Mouse (Mus musculus) limb, embryonic 14.5 days (tissue): ENCODE results near the gene Iqsec3. TPM values are rescaled to one million over a fixed set of nuclear protein-coding genes. Genes with fewer than 3 reads are reported as not detected.

Experiments
- ATAC-seq: fragments of 200-750 bp; cut with Nextera tagmentation; 2 replicates; pipeline ENCODE4 v1.8.0; 2017; ENCODE audit warnings: low read depth, moderate number of reproducible peaks, moderate TSS enrichment; ENCODE audit not compliant: low FRiP score
- DNase-seq: peaks from one replicate; pipeline ENCODE4 v3.0.0-alpha.2; 2015; ENCODE audit warnings: low spot score
- H3K27ac ChIP-seq: fragments of 300-500 bp; sonication (generic); replicated peaks from 2 replicates; pipeline ENCODE4 v1.5.1; 2014; ENCODE audit warnings: low read depth, mild to moderate bottlenecking, low read length, moderate library complexity, mixed read lengths
- H3K27me3 ChIP-seq: fragments of 300-500 bp; sonication (generic); 2 replicates; pipeline ENCODE4 v1.6.1; 2014; ENCODE audit warnings: low read length, mixed read lengths; ENCODE audit not compliant: control insufficient read depth, insufficient read depth
- H3K36me3 ChIP-seq: fragments of 300-500 bp; sonication (generic); 2 replicates; pipeline ENCODE4 v1.6.1; 2014; ENCODE audit warnings: mild to moderate bottlenecking, low read length, moderate library complexity, mixed read lengths; ENCODE audit not compliant: control insufficient read depth, insufficient read depth
- H3K4me1 ChIP-seq: fragments of 300-500 bp; sonication (generic); 2 replicates; pipeline ENCODE4 v1.6.1; 2014; ENCODE audit warnings: antibody characterized with exemption, low read length, mixed read lengths; ENCODE audit not compliant: control insufficient read depth, insufficient read depth
- H3K4me2 ChIP-seq: fragments of 300-500 bp; sonication (generic); replicated peaks from 2 replicates; pipeline ENCODE4 v1.6.1; 2014; ENCODE audit warnings: low read depth, mild to moderate bottlenecking, low read length, moderate library complexity; ENCODE audit not compliant: severe bottlenecking
- H3K4me3 ChIP-seq: fragments of 300-500 bp; sonication (generic); replicated peaks from 2 replicates; pipeline ENCODE4 v1.5.1; 2014; ENCODE audit warnings: low read length
- H3K9ac ChIP-seq: fragments of 300-500 bp; sonication (generic); 2 replicates; pipeline ENCODE4 v1.6.1; 2014; ENCODE audit warnings: mild to moderate bottlenecking, low read depth, low read length, moderate library complexity; ENCODE audit not compliant: severe bottlenecking
- H3K9me3 ChIP-seq: fragments of 300-500 bp; sonication (generic); 2 replicates; pipeline ENCODE4 v1.6.1; 2016; ENCODE audit warnings: low read length; ENCODE audit not compliant: control insufficient read depth
- POLR2A ChIP-seq: fragments of 200-500 bp; IDR thresholded peaks from 2 replicates; pipeline ENCODE4 v1.8.0; 2012; ENCODE audit warnings: inconsistent platforms, mild to moderate bottlenecking, moderate library complexity, borderline replicate concordance; ENCODE audit not compliant: insufficient read depth, insufficient read length; ENCODE audit errors: extremely low read depth
- WGBS: fragments of 180-500 bp; shearing (Covaris S2); extraction: QIAGEN DNeasy Blood & Tissue Kit; methylation state at CpG from one replicate; pipeline ENCODE4 v1.1.7; 2014; 5-methylcytosine and 5-hydroxymethylcytosine counted together
- polyA plus RNA-seq, 2 experiments: library from polyadenylated mRNA; depleted of rRNA in 1 of 2; stranded (reverse) in 1 of 2; unstranded in 1 of 2; fragments of >200 nt; fragmentation: Nextera tagmentation in 1 of 2; extraction: Ambion mirVana in 1 of 2; gene quantifications; 2 replicates each; pipeline versions ENCODE4 v1.2.1 to v1.2.3; 2012 to 2014

The Iqsec3 gene
- polyA plus RNA-seq, 2 experiments, result 0.28 to 0.55 TPM

DNA sequence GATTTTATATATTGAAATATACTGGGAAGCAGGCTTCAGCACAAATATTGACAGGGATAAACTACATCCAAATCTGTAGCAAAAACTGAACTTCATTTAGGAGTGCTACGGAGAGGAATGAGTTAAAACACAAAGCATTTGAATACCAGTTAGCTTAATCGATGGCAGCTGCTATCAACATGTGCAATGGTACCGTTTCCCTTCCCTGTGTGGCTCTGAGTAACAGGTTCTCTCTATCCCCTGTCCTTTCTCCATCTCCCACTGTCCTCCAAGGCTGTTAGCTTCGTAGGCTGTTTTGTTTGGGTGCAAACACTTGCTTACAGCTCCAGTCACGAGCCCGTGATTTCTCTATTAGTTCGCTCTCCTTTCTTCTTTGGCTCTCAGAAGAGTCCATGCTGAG lies 19.7 kb downstream of the Iqsec3 start:
- ATAC-seq, result no peak
- Histone ChIP-seq H3K9ac (no peak overlapping the region), H3K4me1 (peaks cover 7% of the 10 kb centered on the region; the same call in 1 of the 2 replicates), H3K27ac (no peak overlapping the region), H3K4me2 (no peak overlapping the region), H3K9me3 (no peaks in the 10 kb centered on the region), H3K4me3 (no peak overlapping the region), H3K27me3 (no peaks in the 10 kb centered on the region), H3K36me3 (no peaks in the 10 kb centered on the region)
- no peak for DNase-seq
- TF ChIP-seq POLR2A, result no peak
- WGBS, result 37% methylated on average over 7 of the region's 7 CpGs

DNA sequence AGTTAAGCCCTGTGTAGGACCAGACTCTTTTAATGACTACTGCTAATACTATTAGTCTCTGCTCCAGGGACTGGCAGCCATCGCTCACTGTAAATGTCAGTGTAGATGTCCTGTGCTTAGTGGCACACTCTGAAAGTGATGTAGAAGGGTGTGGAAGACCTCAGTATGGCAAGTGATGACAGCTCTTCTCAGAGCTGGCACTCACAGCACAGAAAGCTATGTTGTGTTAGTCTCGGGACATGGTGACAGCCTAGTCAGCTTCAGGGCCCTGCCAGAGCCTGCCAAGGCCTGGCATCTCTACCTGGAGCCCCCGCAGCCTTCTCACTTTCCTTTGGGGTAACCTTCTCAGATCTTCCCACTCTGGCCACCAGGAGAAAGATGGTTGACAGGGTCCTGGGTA lies 21.8 kb downstream of the Iqsec3 start:
- no peak for TF ChIP-seq POLR2A
- Histone ChIP-seq H3K9me3 (no peaks in the 10 kb centered on the region), H3K36me3 (no peaks in the 10 kb centered on the region), H3K4me1 (no peaks in the 10 kb centered on the region), H3K27ac (no peak overlapping the region), H3K9ac (no peak overlapping the region), H3K27me3 (no peaks in the 10 kb centered on the region), H3K4me3 (no peak overlapping the region), H3K4me2 (no peak overlapping the region)
- 85% methylated on average over 3 of the region's 3 CpGs for WGBS
- ATAC-seq (no peak), DNase-seq (no peak)

DNA sequence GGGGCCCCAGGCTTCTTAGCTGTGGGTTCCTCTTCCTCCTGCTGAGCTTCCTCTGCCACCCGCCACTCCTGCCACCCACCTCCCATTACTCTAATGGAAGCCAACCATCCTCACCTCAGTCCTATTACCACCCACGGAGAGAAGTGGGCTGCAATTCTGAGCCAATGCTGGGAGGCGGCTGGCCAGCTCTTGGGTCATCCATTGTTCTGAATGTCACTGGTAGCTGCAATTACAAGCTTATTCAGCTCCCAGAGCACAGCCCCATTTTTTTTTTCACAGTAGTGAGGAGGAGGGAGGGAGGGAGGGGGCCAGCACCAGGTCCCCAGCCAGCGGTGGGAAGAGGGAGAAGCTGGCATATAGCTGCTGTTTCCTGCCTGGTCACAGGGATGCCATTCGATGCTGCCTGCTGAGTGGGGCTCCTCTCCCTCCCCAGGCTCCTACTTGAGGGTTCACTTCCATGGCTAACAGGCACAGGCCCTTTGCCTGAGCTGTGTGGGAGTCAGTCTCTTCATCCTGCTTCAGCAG lies 32.7 kb downstream of the Iqsec3 start:
- H3K4me3 ChIP-seq, result no peak overlapping the region
- WGBS, result 21% methylated on average over 4 of the region's 5 CpGs
- no peak overlapping the region for H3K9ac ChIP-seq
- no peaks in the 10 kb centered on the region for H3K36me3 ChIP-seq
- no peaks in the 10 kb centered on the region for H3K27me3 ChIP-seq
- ATAC-seq (no peak), DNase-seq (no peak)
- no peak overlapping the region for H3K27ac ChIP-seq
- no peaks in the 10 kb centered on the region for H3K4me1 ChIP-seq
- no peaks in the 10 kb centered on the region for H3K9me3 ChIP-seq
- H3K4me2 ChIP-seq, result no peak overlapping the region
- no peak for TF ChIP-seq POLR2A

DNA sequence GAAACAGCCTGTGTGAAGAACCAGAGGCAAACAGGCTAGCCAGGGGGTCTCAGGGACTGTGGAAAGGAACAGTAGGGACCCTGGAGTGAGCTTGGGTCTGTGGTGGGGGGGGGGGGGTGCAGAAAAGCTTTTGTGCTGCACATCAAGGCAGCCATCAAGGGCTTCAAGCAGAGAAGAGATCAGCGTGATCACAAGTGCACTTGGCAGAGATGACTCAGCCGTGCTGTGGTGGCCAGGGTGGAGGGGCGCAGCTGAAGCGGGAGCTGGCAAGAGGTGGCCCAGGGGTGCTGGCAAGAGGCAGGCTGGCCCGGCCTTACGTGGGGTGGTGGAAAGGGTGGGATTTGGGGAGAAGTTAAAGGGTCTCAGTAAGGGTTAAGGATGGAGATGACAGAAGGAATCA lies 48.6 kb downstream of the Iqsec3 start:
- DNase-seq, result no peak
- H3K36me3 ChIP-seq, result no peaks in the 10 kb centered on the region
- H3K27me3 ChIP-seq, result no peaks in the 10 kb centered on the region
- ATAC-seq, result no peak
- H3K4me3 ChIP-seq, result no peak overlapping the region
- H3K9ac ChIP-seq, result no peak overlapping the region
- H3K9me3 ChIP-seq, result no peaks in the 10 kb centered on the region
- no peak overlapping the region for H3K27ac ChIP-seq
- no peak overlapping the region for H3K4me2 ChIP-seq
- TF ChIP-seq POLR2A, result no peak
- 54% methylated on average over 6 of the region's 6 CpGs for WGBS
- H3K4me1 ChIP-seq, result no peaks in the 10 kb centered on the region

DNA sequence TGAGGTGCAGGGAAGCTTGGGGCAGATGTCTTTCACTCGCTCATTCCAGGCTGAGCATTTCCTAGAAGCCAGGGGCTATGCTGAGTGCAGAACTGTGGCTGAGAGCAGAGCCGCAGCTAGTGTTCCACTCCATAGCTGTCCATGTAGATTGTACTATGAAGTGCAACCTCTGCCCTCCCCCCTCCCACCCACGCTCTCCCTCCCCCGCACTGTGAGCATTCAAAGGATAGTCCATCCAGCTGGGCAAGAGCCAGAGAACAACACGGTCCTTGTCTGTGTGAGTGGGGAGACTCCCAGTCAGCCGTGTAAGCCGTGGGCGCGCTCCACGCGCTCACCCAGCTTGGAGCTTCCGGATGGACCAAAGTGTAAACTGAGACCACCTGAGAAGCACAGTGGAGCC lies 49.1 kb downstream of the Iqsec3 start:
- no peak for TF ChIP-seq POLR2A
- Histone ChIP-seq H3K4me2 (no peak overlapping the region), H3K36me3 (no peaks in the 10 kb centered on the region), H3K27ac (no peak overlapping the region), H3K9ac (no peak overlapping the region), H3K27me3 (no peaks in the 10 kb centered on the region), H3K4me1 (no peaks in the 10 kb centered on the region), H3K9me3 (no peaks in the 10 kb centered on the region), H3K4me3 (no peak overlapping the region)
- ATAC-seq (no peak), DNase-seq (no peak)
- 52% methylated on average over 12 of the region's 12 CpGs for WGBS
